Mouse (Mus musculus) Patski (cell line): ENCODE measurements around the gene Pdzd2. TPM values are rescaled to one million over a fixed set of nuclear protein-coding genes. Genes with fewer than 3 reads are reported as not detected.

Experiments
- ATAC-seq: fragments of 100-300 bp; one replicate; pipeline ENCODE4 v1.8.0; 2021
- CTCF ChIA-PET: fragments of 350-600 bp; sonication (Branson Sonifier 250); formaldehyde crosslinking; loops from one replicate; lab custom pipeline; 2022; ENCODE audit warnings: inconsistent platforms; lab: Charles Lee
- POLR2A ChIA-PET: fragments of 350-600 bp; sonication (Branson Sonifier 250); formaldehyde crosslinking; loops from one replicate; lab custom pipeline; 2022; ENCODE audit warnings: antibody characterized with exemption, inconsistent platforms; lab: Charles Lee
- DNase-seq: peaks from one replicate; pipeline ENCODE4 v3.0.0-alpha.2; 2011; ENCODE audit warnings: low read depth, low spot score
- H3K27me3 ChIP-seq: fragments of 371-371 bp; one replicate; pipeline ENCODE4 v1.5.1; 2021
- CTCF ChIP-seq: fragments of 100-300 bp; IDR thresholded peaks from one replicate; pipeline ENCODE4 v1.5.1; 2021
- in situ Hi-C: fragments of 300-500 bp; cut with MboI; formaldehyde crosslinking; loops from 3 replicates; pipeline ENCODE4 v1.11.1; 2018; ENCODE audit warnings: low pct_unique_long_range_greater_than_20kb, mixed read lengths
- polyA plus RNA-seq: library from polyadenylated mRNA; unstranded; gene quantifications from one replicate; pipeline ENCODE4 v1.2.3, GENCODE M21; 2021

Pdzd2 gene
- polyA plus RNA-seq, 1 experiment from 2014 or later, result 0.10 TPM

DNA sequence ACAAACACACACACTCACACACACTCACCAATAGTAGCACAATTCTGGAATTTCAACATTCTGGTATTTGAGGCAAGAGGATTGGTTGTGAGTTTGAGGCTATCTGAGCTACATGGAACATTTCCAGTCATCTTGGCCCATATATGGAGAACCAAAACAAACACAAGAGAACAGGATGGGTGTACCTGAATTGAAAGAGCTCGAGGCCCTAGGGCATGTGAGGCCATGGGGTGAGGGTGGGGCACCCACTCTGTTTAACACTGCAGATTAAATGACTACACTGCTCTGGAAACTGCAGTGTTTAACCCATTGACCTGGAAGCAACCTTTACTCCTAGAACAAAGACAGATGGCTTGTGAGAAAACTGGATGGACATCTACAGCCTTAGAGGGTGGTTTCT is 426.5 kb downstream of the Pdzd2 start:
- DNase-seq (no peak), ATAC-seq (no peak)
- H3K27me3 ChIP-seq, result no peaks in the 10 kb centered on the region
- ChIA-PET POLR2A (no interaction called here), CTCF (no interaction called here)
- no peak for TF ChIP-seq CTCF
- in situ Hi-C loops, result no loop called here

DNA sequence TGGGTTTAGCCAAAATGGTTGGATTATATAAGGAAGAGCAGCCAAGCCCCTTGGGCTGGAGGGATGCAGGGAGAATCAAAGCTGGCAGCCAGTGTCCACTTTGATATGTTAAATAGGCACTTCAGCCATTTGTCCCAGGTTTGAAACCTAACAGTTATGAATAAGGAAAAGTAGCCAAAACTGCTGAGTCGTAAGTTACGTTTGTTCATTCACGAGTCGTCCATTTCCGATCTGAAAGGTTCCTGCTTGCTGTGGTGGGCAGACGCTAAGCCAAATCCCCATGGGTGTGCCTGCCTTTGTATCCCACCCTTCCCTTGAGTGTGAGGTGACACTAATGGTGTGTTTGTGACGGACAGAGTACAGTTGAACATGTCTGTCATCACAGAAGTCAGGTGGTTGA is 428.3 kb downstream of the Pdzd2 start:
- ChIA-PET POLR2A (no interaction called here), CTCF (no interaction called here)
- DNase-seq (no peak), ATAC-seq (no peak)
- in situ Hi-C loops, result no loop called here
- no peak for TF ChIP-seq CTCF
- no peaks in the 10 kb centered on the region for H3K27me3 ChIP-seq

DNA sequence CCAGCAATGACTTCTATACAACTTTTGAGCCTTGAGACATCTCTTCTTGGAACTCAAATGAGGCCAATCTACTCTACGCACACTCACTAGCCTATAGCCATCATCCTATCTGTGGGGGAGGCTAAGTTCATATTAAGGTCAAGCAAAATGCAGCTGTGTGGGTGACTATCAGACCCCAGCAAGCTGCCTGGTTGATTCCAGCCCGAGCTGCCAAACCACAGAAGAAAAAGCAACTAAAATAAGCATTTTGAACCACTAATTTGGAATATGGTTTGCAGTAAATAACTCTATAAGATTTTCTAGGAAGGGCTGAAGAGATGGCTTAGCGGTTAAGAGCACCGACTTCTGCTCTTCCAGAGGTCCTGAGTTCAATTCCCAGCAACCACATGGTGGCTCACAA is 429.0 kb downstream of the Pdzd2 start:
- CTCF ChIA-PET, result no interaction called here

More for the DNA sequence above, 429.0 kb downstream of the Pdzd2 start:
- POLR2A ChIA-PET, result no interaction called here
- in situ Hi-C loops, result no loop called here
- ATAC-seq (no peak), DNase-seq (no peak)
- no peak for TF ChIP-seq CTCF
- H3K27me3 ChIP-seq, result no peaks in the 10 kb centered on the region

Other genes starting within 250 kb of the Pdzd2 start
- 16.2 TPM for gene 6030458C11Rik, start 84.7 kb upstream of the Pdzd2 start, polyA plus RNA-seq
- gene Drosha, start 84.9 kb upstream of the Pdzd2 start, polyA plus RNA-seq, result 47.3 TPM